Mouse (Mus musculus): ENCODE results near the gene Sirt7.
A peak's percentile ranks its signal among the peaks of the same experiment; 100 is the strongest.

- TF ChIP-seq CTCF (IDR thresholded peaks at IDR 0.05; ENCODE audit: control insufficient read depth, insufficient read depth, low read length), result peak; percentile 73
- no peak for TF ChIP-seq POLR2A (IDR thresholded peaks at IDR 0.05; ENCODE audit: borderline replicate concordance, control insufficient read depth, low read depth, low read length)
Observed at GRCm38 (mm10) chr11:120579316-120580107, 45.5 kb downstream of the Sirt7 start.
